Mouse (Mus musculus): ENCODE results near the gene Matn3. TPM values are rescaled to one million over a fixed set of nuclear protein-coding genes. Genes with fewer than 3 reads are reported as not detected.

Matn3 gene
- polyA plus RNA-seq, 1 experiment from 2014 or later = 0.18 TPM

GRCm38 (mm10) chr12:8913701-8914340, 33.9 kb upstream of the Matn3 start:
- Histone ChIP-seq H3K4me1 (ENCODE audit: control insufficient read depth, insufficient read depth, low read length) (peaks cover 6% of the 10 kb centered on the region; the same call in 1 of the 2 replicates), H3K4me2 (ENCODE audit: low read length) (no peak overlapping the region), H3K9me3 (replicated peaks; ENCODE audit: control insufficient read depth, low read length) (no peaks in the 10 kb centered on the region), H3K9ac (ENCODE audit: low read length) (no peak overlapping the region), H3K36me3 (ENCODE audit: control insufficient read depth, insufficient read depth, low read length) (no peaks in the 10 kb centered on the region), H3K4me3 (ENCODE audit: low read depth, low read length) (no peak overlapping the region), H3K27me3 (replicated peaks; ENCODE audit: control insufficient read depth, insufficient read depth, low read length) (no peaks in the 10 kb centered on the region), H3K27ac (ENCODE audit: low read depth, low read length) (no peak overlapping the region)
- ATAC-seq (no peak), DNase-seq (ENCODE audit: low spot score) (no peak)
- WGBS = 75% methylated on average over 9 of the region's 9 CpGs

DNA sequence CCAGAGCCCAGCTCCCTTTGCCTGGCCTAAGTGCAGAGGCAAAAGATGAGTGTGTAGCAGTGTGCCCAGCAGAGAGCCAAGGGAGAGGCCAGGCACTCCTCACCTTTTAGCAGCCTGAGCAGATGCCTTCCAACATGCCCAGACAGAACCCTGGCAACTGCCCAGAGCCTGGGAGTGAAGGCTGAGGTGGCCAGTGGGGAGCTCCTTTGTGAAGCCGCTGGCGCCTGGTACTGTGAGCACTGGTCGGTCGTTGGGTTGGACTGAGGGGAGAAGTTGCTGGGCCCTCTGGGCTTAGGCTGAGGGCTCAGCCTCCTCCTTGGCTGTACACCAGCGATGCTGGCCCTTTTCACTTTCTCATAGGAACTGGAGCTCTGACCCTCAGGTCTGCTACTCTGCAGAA, 31.4 kb upstream of the Matn3 start:
- WGBS = 32% methylated on average over 5 of the region's 5 CpGs
- H3K9me3 ChIP-seq (replicated peaks; ENCODE audit: control insufficient read depth, low read length) = no peaks in the 10 kb centered on the region
- H3K27me3 ChIP-seq (replicated peaks; ENCODE audit: control insufficient read depth, insufficient read depth, low read length) = no peaks in the 10 kb centered on the region
- no peak overlapping the region for H3K4me2 ChIP-seq (ENCODE audit: low read length)
- ATAC-seq (0 out of 2 replicates have a peak, but pooled peaks have one; percentile 15), DNase-seq (ENCODE audit: low spot score) (peak; percentile 22)
- H3K36me3 ChIP-seq (ENCODE audit: control insufficient read depth, insufficient read depth, low read length) = no peaks in the 10 kb centered on the region
- H3K27ac ChIP-seq (ENCODE audit: low read depth, low read length) = 0 out of 2 replicates have a peak overlapping the region, but pooled peaks have one; percentile 10
- H3K4me3 ChIP-seq (ENCODE audit: low read depth, low read length) = no peak overlapping the region
- 0 out of 2 replicates have a peak overlapping the region, but pooled peaks have one; percentile 6 for H3K9ac ChIP-seq (ENCODE audit: low read length)
- peaks cover 10% of the 10 kb centered on the region; the same call in 1 of the 2 replicates for H3K4me1 ChIP-seq (ENCODE audit: control insufficient read depth, insufficient read depth, low read length)

DNA sequence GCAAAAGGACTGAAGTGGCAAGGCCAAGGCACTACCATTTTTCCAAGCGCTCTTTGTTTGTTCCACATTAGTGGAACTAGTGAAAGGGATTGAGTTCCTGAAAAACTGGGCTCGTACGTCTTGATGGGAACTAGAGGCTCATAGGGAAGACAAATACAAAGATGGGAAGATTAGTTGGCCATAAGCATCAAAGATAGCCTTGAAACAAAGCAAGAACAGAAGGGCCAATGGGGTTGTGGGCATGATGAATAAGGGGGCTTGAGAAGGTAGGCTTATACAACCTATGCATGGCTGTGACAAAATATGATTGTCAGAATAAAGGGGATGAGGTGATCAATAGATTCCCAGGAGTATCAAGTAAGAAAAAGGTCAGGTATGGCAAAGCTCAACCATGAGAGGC, 28.5 kb upstream of the Matn3 start:
- Histone ChIP-seq H3K4me2 (ENCODE audit: low read length) (no peak overlapping the region), H3K9ac (ENCODE audit: low read length) (no peak overlapping the region), H3K4me3 (ENCODE audit: low read depth, low read length) (no peak overlapping the region), H3K36me3 (ENCODE audit: control insufficient read depth, insufficient read depth, low read length) (no peaks in the 10 kb centered on the region), H3K4me1 (ENCODE audit: control insufficient read depth, insufficient read depth, low read length) (peaks cover 17% of the 10 kb centered on the region), H3K27ac (ENCODE audit: low read depth, low read length) (no peak overlapping the region), H3K27me3 (replicated peaks; ENCODE audit: control insufficient read depth, insufficient read depth, low read length) (no peaks in the 10 kb centered on the region), H3K9me3 (replicated peaks; ENCODE audit: control insufficient read depth, low read length) (no peaks in the 10 kb centered on the region)
- ATAC-seq = no peak
- no peak for DNase-seq (ENCODE audit: low spot score)
- 91% methylated on average over 3 of the region's 3 CpGs for WGBS

GRCm38 (mm10) chr12:8920996-8921393, 26.7 kb upstream of the Matn3 start:
- Histone ChIP-seq H3K4me1 (ENCODE audit: control insufficient read depth, insufficient read depth, low read length) (peaks cover 25% of the 10 kb centered on the region), H3K27me3 (replicated peaks; ENCODE audit: control insufficient read depth, insufficient read depth, low read length) (no peaks in the 10 kb centered on the region), H3K9ac (ENCODE audit: low read length) (peak overlapping the region; percentile 94), H3K27ac (ENCODE audit: low read depth, low read length) (peak overlapping the region; percentile 97), H3K4me3 (ENCODE audit: low read depth, low read length) (peak overlapping the region; percentile 74), H3K4me2 (ENCODE audit: low read length) (peak overlapping the region; percentile 47), H3K36me3 (ENCODE audit: control insufficient read depth, insufficient read depth, low read length) (peaks cover 3% of the 10 kb centered on the region; the same call in 1 of the 2 replicates), H3K9me3 (replicated peaks; ENCODE audit: control insufficient read depth, low read length) (no peaks in the 10 kb centered on the region)
- WGBS = 27% methylated on average over 1 of the region's 1 CpGs
- DNase-seq (ENCODE audit: low spot score) = no peak
- ATAC-seq = no peak

- peak within 1 kb of the TSS; percentile 97 for H3K27ac ChIP-seq (ENCODE audit: low read depth, low read length)
- H3K9me3 ChIP-seq (replicated peaks; ENCODE audit: control insufficient read depth, low read length) = no peaks in the 10 kb centered on the region
- DNase-seq (ENCODE audit: low spot score) (peak; percentile 99), ATAC-seq (peak; percentile 98)
- peaks cover 6% of the 10 kb centered on the region; the same call in 1 of the 2 replicates for H3K36me3 ChIP-seq (ENCODE audit: control insufficient read depth, insufficient read depth, low read length)
- peak within 1 kb of the TSS; percentile 94 for H3K9ac ChIP-seq (ENCODE audit: low read length)
- H3K4me3 ChIP-seq (ENCODE audit: low read depth, low read length) = peak within 1 kb of the TSS; percentile 74
- WGBS = under 1% methylated on average over 73 of the region's 73 CpGs
- H3K4me2 ChIP-seq (ENCODE audit: low read length) = peak within 1 kb of the TSS; percentile 81
- H3K4me1 ChIP-seq (ENCODE audit: control insufficient read depth, insufficient read depth, low read length) = peaks cover 25% of the 10 kb centered on the region
- no peaks in the 10 kb centered on the region for H3K27me3 ChIP-seq (replicated peaks; ENCODE audit: control insufficient read depth, insufficient read depth, low read length)
Observed at GRCm38 (mm10) chr12:8921394-8922368, 26.0 kb upstream of the Matn3 start, which contains the start of gene Laptm4a. TSS of gene Laptm4a (plus strand) at chr12:8921664.

- H3K4me2 ChIP-seq (ENCODE audit: low read length) = peak overlapping the region; percentile 81
- H3K9me3 ChIP-seq (replicated peaks; ENCODE audit: control insufficient read depth, low read length) = no peaks in the 10 kb centered on the region
- ATAC-seq (no peak), DNase-seq (ENCODE audit: low spot score) (peak; percentile 52)
- 4% methylated on average over 30 of the region's 30 CpGs for WGBS
- peak overlapping the region; percentile 74 for H3K4me3 ChIP-seq (ENCODE audit: low read depth, low read length)
- H3K27ac ChIP-seq (ENCODE audit: low read depth, low read length) = peak overlapping the region; percentile 97
- H3K4me1 ChIP-seq (ENCODE audit: control insufficient read depth, insufficient read depth, low read length) = peaks cover 25% of the 10 kb centered on the region
- peaks cover 6% of the 10 kb centered on the region; the same call in 1 of the 2 replicates for H3K36me3 ChIP-seq (ENCODE audit: control insufficient read depth, insufficient read depth, low read length)
- peak overlapping the region; percentile 94 for H3K9ac ChIP-seq (ENCODE audit: low read length)
- H3K27me3 ChIP-seq (replicated peaks; ENCODE audit: control insufficient read depth, insufficient read depth, low read length) = no peaks in the 10 kb centered on the region
Observed at GRCm38 (mm10) chr12:8922369-8923124, 25.2 kb upstream of the Matn3 start.

DNA sequence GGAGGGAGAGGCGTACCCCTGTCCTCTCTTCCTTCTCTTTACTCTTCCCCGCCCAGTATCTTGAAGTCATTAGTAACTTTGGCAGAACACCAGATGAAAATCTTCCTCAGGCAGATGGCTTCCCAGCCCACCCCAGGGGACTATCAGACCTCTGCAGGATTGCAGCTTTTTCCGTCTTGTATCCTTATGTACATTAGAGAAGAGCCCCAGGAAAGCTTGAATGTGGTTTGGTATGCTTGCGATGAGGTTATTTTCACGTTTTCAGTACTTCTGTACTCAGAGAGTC, 24.7 kb upstream of the Matn3 start:
- Histone ChIP-seq H3K27me3 (replicated peaks; ENCODE audit: control insufficient read depth, insufficient read depth, low read length) (no peaks in the 10 kb centered on the region), H3K4me1 (ENCODE audit: control insufficient read depth, insufficient read depth, low read length) (peaks cover 25% of the 10 kb centered on the region), H3K9me3 (replicated peaks; ENCODE audit: control insufficient read depth, low read length) (no peaks in the 10 kb centered on the region), H3K9ac (ENCODE audit: low read length) (peak overlapping the region; percentile 94), H3K4me3 (ENCODE audit: low read depth, low read length) (peak overlapping the region; percentile 74), H3K4me2 (ENCODE audit: low read length) (peak overlapping the region; percentile 81), H3K27ac (ENCODE audit: low read depth, low read length) (no peak overlapping the region), H3K36me3 (ENCODE audit: control insufficient read depth, insufficient read depth, low read length) (peaks cover 6% of the 10 kb centered on the region; the same call in 1 of the 2 replicates)
- DNase-seq (ENCODE audit: low spot score) = peak; percentile 68
- no peak for ATAC-seq
- WGBS = 40% methylated on average over 5 of the region's 5 CpGs

GRCm38 (mm10) chr12:8923603-8924002, 24.1 kb upstream of the Matn3 start:
- H3K9me3 ChIP-seq (replicated peaks; ENCODE audit: control insufficient read depth, low read length) = no peaks in the 10 kb centered on the region
- peak overlapping the region; percentile 74 for H3K4me3 ChIP-seq (ENCODE audit: low read depth, low read length)
- 45% methylated on average over 2 of the region's 2 CpGs for WGBS
- H3K9ac ChIP-seq (ENCODE audit: low read length) = peak overlapping the region; percentile 94; the same call in 1 of the 2 replicates
- H3K27ac ChIP-seq (ENCODE audit: low read depth, low read length) = no peak overlapping the region
- H3K36me3 ChIP-seq (ENCODE audit: control insufficient read depth, insufficient read depth, low read length) = peaks cover 6% of the 10 kb centered on the region; the same call in 1 of the 2 replicates
- ATAC-seq (no peak), DNase-seq (ENCODE audit: low spot score) (no peak)
- no peaks in the 10 kb centered on the region for H3K27me3 ChIP-seq (replicated peaks; ENCODE audit: control insufficient read depth, insufficient read depth, low read length)
- peak overlapping the region; percentile 81 for H3K4me2 ChIP-seq (ENCODE audit: low read length)
- H3K4me1 ChIP-seq (ENCODE audit: control insufficient read depth, insufficient read depth, low read length) = peaks cover 25% of the 10 kb centered on the region
